Mouse (Mus musculus): ENCODE measurements around the gene Cdh5.
"Not testable (repeated sequence)": the region's sequence is repeated elsewhere in the genome, so short reads cannot be mapped to it uniquely, and the experiment has no call there.

Cdh5 gene

DNA sequence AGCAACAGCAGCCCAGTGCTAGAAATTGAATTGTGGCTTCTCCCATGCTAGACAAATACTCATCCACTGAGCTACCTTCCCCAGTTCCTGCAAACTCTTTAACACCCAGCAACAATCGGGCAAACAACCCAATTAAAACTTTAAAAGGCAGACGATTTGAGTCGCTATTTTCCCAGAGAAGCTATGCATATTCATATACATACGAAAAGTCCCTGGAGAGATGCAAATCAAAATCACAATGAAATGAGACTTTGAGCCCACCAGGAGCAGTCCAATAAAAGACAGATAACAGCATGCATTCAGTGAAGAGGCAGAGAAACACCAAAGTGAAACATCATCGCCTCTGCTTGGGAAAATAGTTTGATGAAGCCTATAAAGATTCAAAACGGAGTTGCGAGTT is 8.1 kb upstream of the Cdh5 start:
- DNase-seq: no peak

GRCm38 (mm10) chr8:104095595-104095994 is 5.8 kb upstream of the Cdh5 start:
- DNase-seq: no peak

DNA sequence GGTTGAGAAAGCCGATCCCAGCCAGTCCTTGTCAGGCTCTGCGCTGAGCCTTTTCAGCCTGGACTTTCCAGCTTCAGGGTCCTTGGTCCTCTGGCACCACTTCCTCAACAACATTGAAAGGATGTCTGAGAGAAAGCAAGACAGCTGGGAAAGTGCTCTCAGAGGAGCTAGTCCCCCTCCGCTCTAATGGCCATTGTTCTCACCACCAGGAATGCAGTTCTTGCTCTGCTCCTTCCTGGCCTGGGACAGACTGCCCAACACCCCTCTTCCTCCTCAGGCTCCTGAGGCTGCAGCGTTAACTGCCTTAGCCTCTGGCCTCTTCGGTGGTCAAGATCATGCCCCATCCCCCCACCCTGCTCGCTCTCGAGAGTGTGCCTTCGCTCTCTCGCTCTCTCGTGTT is 4.8 kb upstream of the Cdh5 start:
- no peak for DNase-seq

- DNase-seq: peak; percentile 34
These were observed 2.6 kb upstream of the Cdh5 start for GRCm38 (mm10) chr8:104098671-104099346.

- peak; percentile 17 for DNase-seq
These were observed 1.9 kb upstream of the Cdh5 start for GRCm38 (mm10) chr8:104099347-104100099.

DNA sequence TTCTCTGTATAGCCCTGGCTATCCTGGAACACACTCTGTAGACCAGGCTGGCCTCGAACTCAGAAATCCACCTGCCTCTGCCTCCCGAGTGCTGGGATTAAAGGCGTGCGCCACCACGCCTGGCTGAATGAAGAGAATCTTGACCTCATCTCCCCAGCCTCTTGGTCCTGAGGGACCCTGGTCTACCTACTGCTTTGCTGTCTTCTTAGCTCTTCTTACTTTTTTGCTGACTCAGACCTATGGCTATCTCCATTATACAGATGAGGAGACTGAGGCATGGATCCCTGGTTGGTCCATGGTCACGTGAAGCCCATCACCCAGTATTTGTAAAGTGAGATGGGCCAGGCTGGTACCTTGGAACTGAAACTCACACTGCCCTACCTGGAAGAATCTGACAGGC is 701 bp upstream of the Cdh5 start:
- DNase-seq: not testable (repeated sequence)

DNA sequence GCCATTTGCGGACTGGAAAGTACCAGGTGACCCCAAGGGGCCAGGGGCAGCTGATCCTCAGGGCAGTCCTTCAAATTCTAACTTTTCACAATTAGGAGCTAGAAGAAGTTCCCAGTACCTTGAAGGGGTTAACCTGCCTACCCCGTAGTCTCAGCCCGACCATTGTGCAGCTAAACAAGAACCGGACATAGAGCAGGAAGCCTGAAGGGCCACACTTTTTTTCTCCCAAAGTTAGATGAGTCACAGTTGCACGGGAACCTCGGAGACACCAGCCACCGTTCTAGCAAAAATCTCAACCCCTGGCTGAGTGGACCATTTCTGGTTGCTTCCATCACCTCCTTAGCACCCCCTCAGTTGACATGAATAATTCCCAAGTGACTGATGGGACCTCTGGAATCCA is 2.0 kb downstream of the Cdh5 start:
- no peak for DNase-seq

DNA sequence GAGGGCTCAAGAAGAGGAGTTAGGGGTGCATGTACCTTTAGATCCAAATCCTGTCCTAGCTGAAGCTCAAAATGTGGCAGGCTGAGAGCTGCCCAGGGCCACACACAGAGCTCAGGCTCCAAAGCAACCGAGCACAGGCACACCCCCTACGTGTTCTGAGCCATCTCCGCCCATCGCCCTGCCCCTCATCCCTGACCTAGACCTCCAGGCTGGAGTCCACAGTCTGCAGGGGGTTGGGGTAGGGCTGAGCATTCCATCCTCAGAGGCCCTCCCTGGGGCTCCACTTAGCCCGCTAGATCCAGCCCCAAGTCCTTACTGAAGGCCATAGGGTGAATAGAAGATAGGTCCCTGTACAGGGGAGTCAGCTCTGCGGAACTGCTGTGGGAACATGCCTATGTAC is 4.3 kb downstream of the Cdh5 start:
- DNase-seq: no peak

DNA sequence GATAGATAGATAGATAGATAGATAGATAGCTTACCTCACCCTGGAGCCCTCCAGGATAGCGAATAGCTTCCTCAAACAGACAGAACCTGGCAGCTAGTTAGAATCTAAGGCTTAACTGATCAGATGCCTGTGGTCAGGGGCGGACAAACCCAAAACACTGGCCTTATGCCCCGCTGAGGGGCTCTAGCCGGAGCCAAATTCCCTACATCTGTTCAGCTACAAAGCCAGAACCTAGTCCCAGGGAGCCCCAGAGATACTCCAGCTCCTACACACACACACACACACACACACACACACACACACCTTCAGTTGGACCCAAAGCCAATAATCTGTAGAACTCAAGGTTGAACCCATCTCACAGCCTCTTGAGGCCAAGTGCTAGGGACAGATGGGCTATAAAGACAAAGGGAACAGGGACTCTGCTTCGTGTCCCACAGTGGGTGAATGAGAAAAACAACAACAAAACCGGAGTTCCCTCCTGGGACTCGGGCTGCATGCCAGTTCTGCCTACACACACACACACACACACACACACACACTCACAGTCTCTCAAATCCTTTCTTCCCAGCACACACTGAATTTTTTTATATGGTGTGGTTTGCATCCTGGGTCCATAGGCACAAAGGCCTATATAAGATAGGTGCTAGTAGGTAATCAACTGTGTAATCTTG is 5.0 kb downstream of the Cdh5 start:
- no peak for DNase-seq

GRCm38 (mm10) chr8:104107111-104107510 is 5.7 kb downstream of the Cdh5 start:
- no peak for DNase-seq

- no peak for DNase-seq
These were observed 6.6 kb downstream of the Cdh5 start for GRCm38 (mm10) chr8:104108048-104108447.

DNA sequence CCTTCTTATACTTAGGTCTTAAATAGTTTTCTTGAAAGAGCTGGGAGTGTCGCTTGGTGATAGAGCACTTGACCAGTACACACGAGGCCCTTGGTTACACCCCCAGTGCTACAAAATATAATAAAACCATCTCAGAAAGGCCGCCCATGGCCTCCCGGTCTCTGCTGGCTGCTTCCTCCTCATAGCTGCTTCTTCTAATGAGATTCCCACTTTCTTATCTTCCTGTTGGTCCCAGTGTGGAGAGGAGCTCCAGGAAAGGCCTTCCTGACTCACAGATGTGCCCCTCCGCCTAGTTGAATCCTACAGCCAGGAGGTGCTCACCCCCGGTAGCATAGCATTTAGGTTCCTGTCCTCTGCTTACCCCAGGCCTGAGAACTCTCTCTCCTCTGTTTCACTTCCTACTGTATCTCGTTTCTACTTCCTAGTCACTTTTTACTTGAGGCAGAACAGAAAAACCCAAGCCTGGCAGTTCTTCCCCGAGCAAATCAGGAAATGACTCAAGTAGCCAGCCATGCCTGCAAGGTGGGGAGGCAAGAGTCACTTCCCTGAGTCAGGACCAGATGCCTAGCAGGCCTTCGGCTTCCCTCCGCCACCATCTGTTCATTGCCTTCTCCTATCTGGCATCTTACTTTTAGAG is 9.2 kb downstream of the Cdh5 start:
- no peak for DNase-seq

DNA sequence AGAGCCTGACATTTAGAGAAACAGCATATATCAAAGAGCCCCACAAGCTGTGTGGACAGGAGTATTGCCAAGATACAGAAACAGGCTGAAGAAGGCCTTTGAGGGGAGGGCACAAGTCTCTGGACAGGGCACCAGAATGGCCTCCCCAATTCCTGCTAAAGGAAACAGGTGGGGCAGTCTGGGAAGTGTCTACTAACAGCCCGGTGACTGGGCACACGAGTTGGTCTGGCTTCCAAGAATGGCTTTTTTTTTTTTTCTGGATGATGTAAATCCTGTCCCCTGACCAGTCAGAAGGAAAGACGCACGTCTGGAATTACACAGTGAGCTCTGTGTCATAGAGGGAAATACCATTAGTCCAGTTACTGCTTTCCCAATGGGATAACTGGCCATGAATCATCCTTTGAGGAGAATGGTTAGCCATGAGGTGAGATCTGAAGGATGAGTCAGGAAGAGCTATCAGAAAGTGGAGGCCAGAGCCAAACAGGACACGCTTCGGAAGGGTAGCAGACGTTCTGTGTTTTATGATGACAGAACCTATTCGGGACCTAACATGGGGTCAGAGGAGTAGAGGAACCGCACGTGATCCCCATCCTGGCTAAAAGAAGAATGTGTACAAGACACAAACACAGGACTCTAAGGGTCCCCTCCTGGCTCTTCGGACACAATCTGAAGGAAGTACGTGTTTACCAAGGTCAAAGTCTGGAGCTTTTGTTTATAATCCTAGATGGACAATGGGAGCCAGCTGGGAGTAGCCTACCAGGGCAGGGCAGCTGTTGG is 20.4 kb downstream of the Cdh5 start:
- no peak for DNase-seq

DNA sequence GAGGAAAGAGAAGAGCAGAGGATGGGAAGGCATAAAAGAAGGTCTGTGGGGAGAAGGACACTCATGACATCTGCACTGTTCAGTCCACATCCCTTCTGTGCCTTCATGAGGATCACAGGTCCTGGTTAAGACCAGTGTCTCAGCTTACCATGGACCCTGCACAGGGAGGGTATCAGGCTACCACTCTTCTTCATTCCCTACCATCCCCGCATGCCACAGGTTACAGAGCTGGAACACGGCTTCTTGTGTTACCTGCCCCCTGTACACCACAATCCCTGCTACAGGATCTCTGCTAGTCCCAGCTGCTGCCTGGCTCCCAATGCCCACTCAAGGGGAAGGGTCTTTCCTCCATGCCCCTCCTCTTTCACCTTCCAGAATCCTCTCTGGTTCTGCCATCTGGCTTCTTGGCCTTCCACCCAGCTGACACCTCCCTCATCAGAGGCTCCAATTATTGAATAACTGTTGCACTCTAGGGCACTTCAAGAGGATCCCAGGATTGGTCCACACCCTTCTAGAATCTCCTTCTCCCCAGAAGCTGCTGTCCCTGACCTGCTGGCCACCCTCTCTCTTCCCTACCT is 21.7 kb downstream of the Cdh5 start:
- DNase-seq: no peak

GRCm38 (mm10) chr8:104124534-104124933 is 23.1 kb downstream of the Cdh5 start:
- DNase-seq: no peak

DNA sequence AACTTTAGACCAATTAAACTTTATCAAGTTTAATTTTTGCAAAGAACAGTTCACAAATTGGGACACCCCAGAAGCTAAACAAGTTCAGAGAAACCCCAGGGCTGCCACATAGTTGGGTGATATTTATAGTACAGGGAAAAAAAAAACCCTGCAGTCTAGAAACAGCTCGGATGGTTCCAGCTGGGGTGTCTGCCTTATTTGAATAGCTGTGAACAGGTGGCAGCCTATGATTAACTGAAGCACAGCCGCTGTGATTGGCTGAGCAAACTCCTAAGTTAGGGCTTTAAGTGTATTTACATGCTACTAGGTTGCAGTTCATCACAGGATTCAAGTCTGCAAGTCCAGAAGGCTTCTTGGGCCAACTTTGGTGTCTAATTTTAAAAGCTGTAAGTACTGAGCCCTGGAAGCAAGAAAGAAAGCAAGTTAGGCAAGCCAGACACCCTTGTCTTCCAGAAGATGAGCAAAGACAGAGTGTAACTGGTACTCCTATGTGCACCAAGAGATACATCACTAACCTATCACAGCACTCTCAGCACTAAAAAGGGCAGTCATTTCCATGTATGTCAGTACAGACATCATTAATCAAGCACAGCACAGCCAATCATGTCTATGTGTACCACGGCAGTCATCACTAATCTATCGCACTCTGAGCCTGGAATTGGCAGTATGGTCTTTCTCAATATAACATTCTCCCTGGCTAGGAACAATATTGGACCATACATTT is 25.9 kb downstream of the Cdh5 start:
- DNase-seq: no peak

- DNase-seq: no peak
These were observed 29.5 kb downstream of the Cdh5 start for GRCm38 (mm10) chr8:104130916-104131315.

DNA sequence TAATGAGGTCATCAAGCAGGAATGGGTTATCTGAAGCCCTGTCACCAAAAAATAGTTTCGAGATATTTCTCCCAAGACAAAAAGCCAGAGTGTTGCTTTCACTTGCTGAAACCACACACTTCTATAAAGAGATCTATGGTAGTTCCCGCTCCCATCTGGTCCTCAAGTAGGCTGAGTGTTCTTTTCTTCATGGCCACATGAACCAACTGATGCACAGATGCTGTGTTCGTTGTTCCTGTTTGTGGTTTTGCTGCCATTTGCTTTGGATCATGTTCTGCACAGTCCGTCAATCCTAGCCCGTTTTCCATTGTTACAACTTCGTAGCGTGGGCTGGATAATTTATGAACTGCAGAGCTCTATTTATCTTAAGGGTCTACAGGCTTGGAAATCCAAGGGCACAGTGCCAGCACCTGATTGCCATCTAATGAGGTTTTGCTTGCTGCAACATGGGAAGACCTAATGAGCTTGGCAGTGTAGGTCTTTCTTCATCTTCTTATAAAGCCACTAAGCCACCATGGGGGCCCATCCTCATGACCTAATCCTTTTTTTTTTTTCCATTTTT is 30.1 kb downstream of the Cdh5 start:
- no peak for DNase-seq

- DNase-seq: no peak
These were observed 33.1 kb downstream of the Cdh5 start for GRCm38 (mm10) chr8:104134521-104134920.

DNA sequence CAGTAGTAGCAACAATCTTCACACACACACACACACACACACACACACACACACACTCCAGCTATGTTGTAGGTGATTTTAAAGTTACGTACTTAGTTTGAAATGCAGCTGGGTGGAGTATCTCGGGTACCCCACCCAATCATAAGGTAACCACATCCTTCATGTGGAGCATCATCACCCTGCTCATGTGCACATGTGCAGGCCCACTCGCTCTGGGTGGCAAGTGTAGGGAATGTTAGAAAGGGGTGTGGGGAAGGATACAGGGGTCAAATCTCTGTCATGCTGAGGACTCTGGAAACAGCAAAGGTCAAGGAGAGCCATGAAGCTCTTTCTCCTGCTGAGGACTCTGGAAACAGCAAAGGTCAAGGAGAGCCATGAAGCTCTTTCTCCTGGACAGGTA is 34.9 kb downstream of the Cdh5 start:
- DNase-seq: no peak

DNA sequence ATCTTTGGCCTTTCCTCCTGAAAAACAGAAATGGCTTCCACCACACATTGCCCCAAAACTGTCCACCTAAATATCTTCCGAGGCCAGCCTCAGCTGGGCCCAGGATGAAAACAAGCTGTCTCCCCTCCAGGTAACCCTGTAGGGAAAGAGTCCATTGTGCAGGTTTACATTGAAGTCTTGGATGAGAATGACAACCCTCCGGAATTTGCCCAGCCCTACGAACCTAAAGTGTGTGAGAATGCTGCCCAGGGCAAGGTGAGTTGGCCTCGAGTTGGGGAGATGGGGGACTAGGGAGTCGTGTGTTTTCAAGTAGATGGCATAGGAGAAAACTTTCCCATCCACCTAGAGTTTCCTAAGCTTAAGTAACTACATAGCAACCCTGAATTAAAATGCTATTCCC is 36.2 kb downstream of the Cdh5 start:
- DNase-seq: no peak

All from cerebellum, adult 9-10 months (tissue).